Mouse (Mus musculus) T-cell, adult 2 months (primary cell): ENCODE data around the gene Pkp3.

ENCODE experiments used
- DNase-seq: peaks from one replicate; pipeline ENCODE4 v3.0.0; 2022; ENCODE audit warnings: low spot score

The Pkp3 gene

GRCm38 (mm10) chr7:141057541-141057940 is 20.5 kb upstream of the Pkp3 start:
- DNase-seq = no peak

- peak; percentile 59 for DNase-seq
These were observed 19.2 kb upstream of the Pkp3 start for GRCm38 (mm10) chr7:141058601-141059341.

DNA sequence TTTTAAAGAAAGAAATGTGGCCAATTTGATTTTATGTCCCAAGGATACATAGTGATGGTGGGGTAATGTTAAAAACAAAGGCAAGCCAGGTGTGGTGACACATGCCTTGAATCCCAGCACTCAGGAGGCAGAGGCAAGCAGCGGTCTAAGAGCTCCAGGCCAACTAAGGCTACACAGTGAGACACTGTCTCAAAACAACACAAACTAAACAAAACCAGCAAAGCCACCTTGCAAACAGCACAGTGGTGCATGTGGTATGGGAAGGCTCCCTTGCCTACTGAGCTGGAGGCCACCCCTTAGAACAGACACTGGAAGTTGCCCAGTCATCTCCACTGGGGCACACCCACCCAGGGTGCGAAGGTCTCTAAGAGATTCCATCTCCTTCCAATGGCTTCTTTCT is 18.1 kb upstream of the Pkp3 start:
- no peak for DNase-seq

GRCm38 (mm10) chr7:141060426-141061242 is 17.4 kb upstream of the Pkp3 start, which contains the start of gene B4galnt4:
Gene B4galnt4 (plus strand): TSS chr7:141061104.
- DNase-seq = peak; percentile 28

DNA sequence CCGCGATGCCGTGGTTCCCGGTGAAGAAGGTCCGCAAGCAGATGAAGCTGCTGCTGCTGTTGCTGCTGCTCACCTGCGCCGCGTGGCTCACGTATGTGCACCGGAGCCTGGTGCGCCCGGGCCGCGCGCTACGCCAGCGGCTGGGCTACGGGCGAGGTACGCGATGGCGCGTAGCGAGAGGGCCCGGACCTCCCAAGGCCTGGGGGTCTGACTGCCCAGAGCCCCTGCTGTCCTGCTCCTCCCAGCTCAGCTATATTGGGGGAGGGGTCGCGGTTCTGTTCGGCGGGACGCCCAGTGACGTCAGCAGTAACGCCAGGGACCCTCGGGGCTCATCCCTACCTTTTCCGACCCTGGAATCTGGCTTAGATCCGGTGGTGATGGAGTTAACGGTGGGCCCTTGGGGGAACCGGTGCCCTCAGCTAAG is 16.7 kb upstream of the Pkp3 start:
- no peak for DNase-seq

DNA sequence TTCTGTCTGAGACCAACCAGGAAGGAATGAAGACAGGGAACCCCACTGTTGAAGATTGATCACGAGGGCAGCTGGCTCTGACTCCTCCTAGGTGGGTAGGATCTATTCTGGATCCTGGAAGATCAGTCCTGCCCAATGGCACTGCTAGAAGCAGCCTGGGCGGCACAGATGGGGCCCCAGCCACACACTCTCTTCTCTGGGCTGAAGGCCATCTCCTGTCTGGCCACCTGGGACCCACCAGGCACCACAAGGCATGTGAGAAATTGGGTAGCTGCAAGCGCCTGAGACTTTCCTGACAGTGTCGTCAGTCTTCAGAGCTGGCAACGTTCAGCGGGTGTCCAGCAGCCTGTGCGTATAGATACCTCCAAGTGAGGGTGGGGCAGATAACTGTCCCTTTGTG is 15.5 kb upstream of the Pkp3 start:
- DNase-seq = no peak

- no peak for DNase-seq
These were observed 14.7 kb upstream of the Pkp3 start for GRCm38 (mm10) chr7:141063353-141063752.

- DNase-seq = peak; percentile 45
These were observed 13.8 kb upstream of the Pkp3 start for GRCm38 (mm10) chr7:141064175-141064574.

DNA sequence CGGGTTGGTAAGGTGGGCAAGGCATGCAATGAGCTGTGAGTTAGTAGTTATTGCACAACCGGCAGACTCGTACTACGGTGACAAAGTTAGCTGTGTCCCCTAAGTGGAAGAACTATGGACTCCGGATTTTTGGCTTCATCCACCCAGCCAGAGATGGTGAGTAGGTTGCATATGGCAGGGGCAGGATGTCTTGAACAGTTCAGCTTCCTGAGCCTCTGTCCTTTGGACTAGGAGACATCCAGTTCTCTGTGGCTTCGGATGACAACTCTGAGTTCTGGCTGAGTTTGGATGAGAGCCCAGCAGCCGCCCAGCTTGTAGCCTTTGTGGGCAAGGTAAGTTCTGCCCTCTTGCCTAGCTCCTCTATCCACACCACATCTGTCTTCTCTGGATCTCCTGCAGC is 13.4 kb upstream of the Pkp3 start:
- DNase-seq = no peak

DNA sequence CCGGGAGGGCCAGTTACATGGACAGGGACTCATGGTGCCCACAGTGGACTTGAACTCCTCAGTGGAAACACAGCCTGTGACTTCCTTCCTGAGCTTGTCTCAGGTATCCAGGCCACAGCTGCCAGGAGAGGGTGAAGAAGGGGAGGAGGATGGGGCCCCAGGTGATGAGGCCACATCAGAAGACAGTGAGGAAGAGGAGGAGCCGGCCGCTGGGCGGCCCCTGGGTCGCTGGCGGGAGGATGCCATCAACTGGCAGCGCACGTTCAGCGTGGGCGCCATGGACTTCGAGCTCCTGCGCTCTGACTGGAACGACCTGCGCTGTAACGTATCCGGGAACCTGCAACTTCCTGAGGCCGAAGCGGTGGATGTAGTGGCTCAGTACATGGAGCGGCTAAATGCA is 9.7 kb upstream of the Pkp3 start:
- DNase-seq = no peak

DNA sequence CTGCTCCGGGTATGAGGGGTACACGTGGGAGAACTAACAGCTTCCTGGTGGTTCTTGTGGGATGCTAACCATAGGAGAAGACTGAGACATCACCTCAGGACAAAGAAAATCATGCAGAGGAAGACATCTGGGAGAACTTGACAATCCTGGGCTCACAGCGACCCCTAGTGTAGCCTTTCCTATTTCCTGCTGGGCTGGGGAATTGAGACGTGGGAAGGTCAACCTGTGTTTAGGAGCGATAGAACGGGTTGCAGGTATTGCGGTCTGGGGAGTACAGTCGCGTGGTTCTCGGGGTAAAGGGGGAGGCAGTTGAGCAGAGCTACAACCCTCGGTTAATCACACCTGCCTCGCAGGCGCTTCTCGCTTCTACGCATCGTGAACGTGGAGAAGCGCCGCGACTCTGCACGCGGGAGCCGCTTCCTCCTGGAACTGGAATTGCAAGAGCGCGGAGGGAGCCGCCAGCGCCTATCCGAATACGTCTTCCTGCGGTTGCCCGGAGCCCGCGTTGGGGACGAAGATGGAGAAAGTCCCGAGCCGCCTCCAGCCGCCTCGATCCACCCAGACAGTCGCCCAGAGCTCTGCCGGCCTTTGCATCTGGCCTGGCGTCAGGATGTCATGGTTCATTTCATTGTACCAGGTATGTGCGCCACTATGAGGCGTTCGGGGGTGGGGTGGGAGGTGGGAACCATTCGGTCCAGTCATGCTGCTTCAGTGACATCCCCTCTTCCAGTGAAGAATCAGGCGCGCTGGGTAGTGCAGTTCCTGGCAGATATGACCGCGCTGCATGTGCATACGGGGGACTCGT is 7.8 kb upstream of the Pkp3 start:
- DNase-seq = peak; percentile 53

DNA sequence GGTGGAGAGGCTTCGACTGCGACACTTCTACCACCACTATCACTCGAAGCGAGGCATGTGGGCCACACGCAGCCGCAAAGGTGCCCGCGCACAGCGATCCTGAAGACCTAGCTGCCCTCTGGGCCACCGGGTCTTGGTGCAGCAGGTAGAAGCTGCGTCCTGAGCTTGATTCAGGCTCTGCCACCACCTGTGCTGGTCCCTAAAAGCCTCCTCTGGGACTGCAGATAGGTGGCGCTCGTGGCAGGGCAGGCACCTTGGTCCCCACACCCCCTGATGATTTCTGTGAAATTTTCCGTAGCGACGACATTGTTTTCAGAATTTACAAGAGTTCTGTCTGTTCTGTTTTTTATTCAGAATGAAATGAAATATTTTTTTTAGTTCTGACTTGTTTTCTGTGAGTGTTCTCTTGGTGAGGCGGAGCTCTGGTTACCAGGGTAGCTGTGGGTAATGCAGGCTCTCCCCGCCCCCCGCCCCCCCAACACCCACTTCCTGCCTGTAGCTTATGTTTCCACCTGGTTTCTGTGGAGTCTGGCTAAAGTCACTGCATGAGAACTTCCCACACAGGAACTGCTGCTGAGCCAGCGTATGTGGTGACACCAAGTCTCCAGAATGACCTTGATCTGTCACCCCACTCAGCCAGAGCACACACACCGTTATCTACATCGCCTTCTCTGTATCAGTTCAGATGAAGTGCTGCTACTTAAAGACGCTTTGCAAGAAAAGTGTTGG is 5.8 kb upstream of the Pkp3 start:
- DNase-seq = peak; percentile 77

DNA sequence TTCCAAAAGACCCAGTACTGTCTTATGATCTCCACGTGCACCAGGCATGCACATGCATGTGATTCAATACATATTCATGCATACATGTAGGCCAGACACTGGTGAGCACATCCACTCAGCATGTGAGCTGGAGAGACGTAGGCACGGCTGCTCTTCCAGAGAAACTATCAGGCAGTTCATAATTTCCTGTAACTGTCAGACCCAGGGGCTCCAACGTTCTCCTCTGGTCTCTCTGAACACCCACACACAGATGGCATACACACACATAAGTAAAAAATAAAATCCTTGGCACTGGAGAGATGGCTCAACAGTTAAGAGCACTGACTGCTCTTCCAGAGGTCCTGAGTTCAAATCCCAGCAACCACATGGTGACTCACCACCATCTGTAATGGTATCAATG is 4.2 kb upstream of the Pkp3 start:
- DNase-seq = no peak

DNA sequence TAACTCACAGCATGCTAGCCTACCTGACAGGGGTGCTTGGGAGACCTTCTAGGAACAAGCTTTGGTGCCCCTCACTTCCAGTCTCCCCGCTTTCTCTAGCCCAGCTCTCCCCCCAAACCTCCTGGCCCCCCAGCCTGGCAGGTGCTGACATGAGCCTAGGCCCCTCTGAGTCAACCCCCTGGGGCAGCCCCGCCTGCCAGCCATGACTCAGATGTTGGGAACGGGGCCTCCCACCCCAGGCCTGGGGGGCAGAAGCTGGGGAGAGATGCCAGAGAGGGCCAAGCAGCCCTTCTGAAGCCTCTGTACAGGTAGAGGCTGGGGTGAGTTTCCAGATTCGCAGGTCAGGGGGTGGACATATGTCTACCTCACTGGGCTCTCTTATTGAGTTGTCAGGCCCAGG is 858 bp downstream of the Pkp3 start:
- DNase-seq = no peak

GRCm38 (mm10) chr7:141079481-141080449 is 1.7 kb downstream of the Pkp3 start:
- DNase-seq = no peak

DNA sequence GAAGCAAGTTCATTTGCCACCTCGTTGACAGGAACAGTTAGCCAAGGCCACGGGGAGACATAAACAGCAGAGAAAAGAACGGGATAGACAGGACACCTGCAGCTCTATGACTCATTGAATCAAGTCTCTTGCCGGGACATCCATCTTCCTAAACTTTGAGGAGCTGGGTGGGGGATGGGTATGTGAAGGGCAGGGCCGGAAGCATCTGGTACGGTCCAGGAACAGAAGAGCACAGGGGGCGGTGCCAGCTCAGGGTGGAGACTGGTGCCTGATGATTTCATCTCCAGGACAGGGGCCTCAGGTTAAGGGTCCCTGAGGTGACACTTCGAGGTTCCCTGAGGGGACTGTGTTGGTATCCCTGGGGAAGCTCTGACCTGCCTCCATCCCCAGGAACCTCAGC is 9.9 kb downstream of the Pkp3 start:
- DNase-seq = peak; percentile 44

DNA sequence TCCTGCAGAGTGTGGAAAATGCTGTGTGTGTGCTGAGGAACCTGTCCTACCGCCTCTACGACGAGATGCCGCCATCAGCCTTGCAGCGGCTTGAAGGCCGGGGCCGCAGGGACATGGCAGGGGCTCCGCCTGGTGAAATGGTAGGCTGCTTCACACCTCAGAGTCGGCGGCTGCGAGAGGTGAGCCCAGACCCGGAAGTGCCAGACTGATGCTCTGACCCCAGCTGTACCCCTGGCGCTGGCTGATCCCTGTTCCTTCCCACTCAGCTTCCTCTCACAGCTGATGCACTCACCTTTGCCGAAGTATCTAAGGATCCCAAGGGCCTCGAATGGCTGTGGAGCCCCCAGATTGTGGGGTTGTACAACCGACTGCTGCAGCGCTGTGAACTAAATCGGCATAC is 10.5 kb downstream of the Pkp3 start:
- peak; percentile 29 for DNase-seq

DNA sequence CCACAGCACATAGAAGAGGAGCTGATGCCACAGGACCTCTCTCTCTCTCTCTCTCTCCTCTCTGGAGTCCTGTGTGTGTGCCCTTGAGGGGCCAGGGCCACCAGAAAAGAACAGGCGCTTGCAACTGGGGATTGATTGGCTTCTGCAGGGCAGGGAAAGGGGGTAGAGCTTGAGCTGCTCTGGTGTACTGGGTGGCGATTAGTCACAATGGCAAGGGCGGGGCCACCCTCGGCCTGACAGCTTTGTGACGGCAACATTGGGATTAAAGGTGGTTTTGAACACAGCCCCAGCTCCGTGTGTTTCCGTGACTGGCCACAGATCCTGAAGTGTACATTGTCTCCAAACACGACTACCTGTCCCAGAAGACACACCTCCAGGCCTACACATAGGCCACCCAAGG is 12.2 kb downstream of the Pkp3 start:
- DNase-seq = no peak

DNA sequence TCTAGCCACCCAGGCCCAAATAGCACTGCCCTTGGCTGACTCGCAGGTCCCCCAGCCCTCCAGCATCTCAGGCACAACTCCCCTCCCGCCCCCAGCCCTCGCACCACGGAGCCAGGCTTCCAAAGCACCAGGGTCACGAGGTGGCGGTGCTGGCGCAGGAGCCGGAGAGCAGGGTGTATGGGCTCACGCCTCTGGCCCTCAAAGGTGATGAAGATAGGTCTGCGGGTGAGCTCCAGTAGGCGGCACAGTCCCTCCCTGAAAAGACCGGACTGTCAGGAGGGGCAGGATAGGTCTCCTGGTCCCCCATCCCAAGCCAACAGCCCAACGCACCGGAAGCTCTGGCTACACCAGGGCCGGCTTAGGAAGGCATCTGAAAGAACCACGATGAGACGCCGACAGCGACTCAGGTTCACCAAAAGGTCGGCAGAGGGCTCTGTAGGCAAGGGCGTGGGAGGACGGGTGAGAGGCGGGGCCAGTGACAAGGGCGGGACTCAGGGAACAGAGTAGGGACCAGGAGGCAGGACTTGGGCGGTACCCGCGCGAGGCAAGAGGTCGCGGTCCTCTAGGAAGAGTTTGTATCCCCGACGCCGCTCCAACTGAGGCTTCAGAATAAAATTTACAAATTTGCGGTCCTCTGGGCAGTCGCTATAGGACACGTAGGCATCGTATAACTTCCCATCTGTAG is 14.2 kb downstream of the Pkp3 start:
- peak; percentile 83 for DNase-seq

GRCm38 (mm10) chr7:141093950-141094349 is 15.9 kb downstream of the Pkp3 start:
- DNase-seq = no peak
